Mouse (Mus musculus) kidney, embryonic 14.5 days (tissue): ENCODE results near the gene Il10. TPM values are rescaled to one million over a fixed set of nuclear protein-coding genes. Genes with fewer than 3 reads are reported as not detected.
"Not testable (repeated sequence)": the region's sequence is repeated elsewhere in the genome, so short reads cannot be mapped to it uniquely, and the experiment has no call there.

Experiments used
- ATAC-seq: fragments of 200-750 bp; cut with Nextera tagmentation; 2 replicates; pipeline ENCODE4 v1.8.0; 2017; ENCODE audit warnings: moderate number of reproducible peaks, mild to moderate bottlenecking, moderate TSS enrichment, moderate library complexity; ENCODE audit not compliant: low FRiP score, low TSS enrichment
- H3K27ac ChIP-seq: fragments of 300-500 bp; sonication (generic); 2 replicates; pipeline ENCODE4 v1.5.1; 2014; ENCODE audit warnings: low read depth, mild to moderate bottlenecking, low read length, moderate library complexity, mixed read lengths
- H3K27me3 ChIP-seq: fragments of 300-500 bp; sonication (generic); 2 replicates; pipeline ENCODE4 v1.6.1; 2014; ENCODE audit warnings: mild to moderate bottlenecking, low read length; ENCODE audit not compliant: control insufficient read depth, insufficient read depth
- H3K36me3 ChIP-seq: fragments of 300-500 bp; sonication (generic); 2 replicates; pipeline ENCODE4 v1.6.1; 2014; ENCODE audit warnings: low read length, mixed read lengths; ENCODE audit not compliant: control insufficient read depth, insufficient read depth
- H3K4me1 ChIP-seq: fragments of 300-500 bp; sonication (generic); 2 replicates; pipeline ENCODE4 v1.6.1; 2014; ENCODE audit warnings: low read length, mixed read lengths; ENCODE audit not compliant: control insufficient read depth, insufficient read depth
- H3K4me2 ChIP-seq: fragments of 300-500 bp; sonication (generic); replicated peaks from 2 replicates; pipeline ENCODE4 v1.6.1; 2014; ENCODE audit warnings: low read depth, mild to moderate bottlenecking, low read length
- H3K4me3 ChIP-seq: fragments of 300-500 bp; sonication (generic); 2 replicates; pipeline ENCODE4 v1.5.1; 2014; ENCODE audit warnings: mild to moderate bottlenecking, low read length
- H3K9ac ChIP-seq: fragments of 300-500 bp; sonication (generic); 2 replicates; pipeline ENCODE4 v1.6.1; 2014; ENCODE audit warnings: low read depth, mild to moderate bottlenecking, low read length, moderate library complexity
- H3K9me3 ChIP-seq: fragments of 300-500 bp; sonication (generic); 2 replicates; pipeline ENCODE4 v1.6.1; 2016; ENCODE audit warnings: low read length; ENCODE audit not compliant: control insufficient read depth
- WGBS: fragments of 180-500 bp; shearing (Covaris S2); extraction: QIAGEN DNeasy Blood & Tissue Kit; methylation state at CpG from one replicate; pipeline ENCODE4 v1.1.7; 2014; 5-methylcytosine and 5-hydroxymethylcytosine counted together
- polyA plus RNA-seq: library from polyadenylated mRNA; unstranded; fragments of >200 nt; fragmentation: Nextera tagmentation; extraction: Ambion mirVana; gene quantifications from 2 replicates; pipeline ENCODE4 v1.2.1, GENCODE M21; 2014

Gene Il10
- polyA plus RNA-seq, 1 experiment from 2014 or later: not detected

DNA sequence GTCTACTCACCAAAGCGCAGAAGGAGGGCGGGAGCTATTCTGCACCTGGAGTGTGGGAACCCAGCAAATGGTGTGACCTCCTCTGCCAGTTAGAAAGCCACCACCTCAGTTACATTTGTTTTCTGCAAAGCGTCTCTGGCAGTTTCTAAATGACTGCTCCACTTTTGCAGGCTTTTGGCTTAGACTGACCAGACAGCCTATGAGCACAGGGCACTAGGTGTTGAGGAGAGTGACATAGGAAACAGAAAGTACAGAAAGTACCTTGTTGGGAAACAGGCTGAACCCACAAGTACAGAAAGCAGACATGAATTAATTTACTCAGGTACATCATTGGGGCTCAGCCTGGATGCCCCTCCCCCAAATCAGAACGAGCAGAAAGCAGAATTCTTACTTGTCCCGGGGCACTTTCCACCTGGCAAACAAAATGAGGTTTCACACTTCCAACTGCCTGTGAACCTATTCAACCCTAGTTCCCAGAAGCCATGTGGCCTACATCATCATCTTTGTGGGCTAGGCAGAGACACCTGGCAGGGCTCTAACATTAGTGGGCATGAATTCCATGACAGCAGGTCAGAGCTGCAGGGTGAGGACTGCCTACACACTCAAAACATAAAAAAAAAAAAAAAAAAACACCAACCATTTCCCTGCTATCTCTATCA lies 3.1 kb downstream of the Il10 start:
- Histone ChIP-seq H3K9ac (no peak overlapping the region), H3K27ac (no peak overlapping the region), H3K4me3 (no peak overlapping the region), H3K4me2 (no peak overlapping the region), H3K4me1 (0 out of 2 replicates have a peak, but pooled peaks cover 10% of the 10 kb centered on the region), H3K9me3 (no peaks in the 10 kb centered on the region), H3K36me3 (no peaks in the 10 kb centered on the region), H3K27me3 (no peaks in the 10 kb centered on the region)
- 39% methylated on average over 5 of the region's 5 CpGs for WGBS
- no peak for ATAC-seq

DNA sequence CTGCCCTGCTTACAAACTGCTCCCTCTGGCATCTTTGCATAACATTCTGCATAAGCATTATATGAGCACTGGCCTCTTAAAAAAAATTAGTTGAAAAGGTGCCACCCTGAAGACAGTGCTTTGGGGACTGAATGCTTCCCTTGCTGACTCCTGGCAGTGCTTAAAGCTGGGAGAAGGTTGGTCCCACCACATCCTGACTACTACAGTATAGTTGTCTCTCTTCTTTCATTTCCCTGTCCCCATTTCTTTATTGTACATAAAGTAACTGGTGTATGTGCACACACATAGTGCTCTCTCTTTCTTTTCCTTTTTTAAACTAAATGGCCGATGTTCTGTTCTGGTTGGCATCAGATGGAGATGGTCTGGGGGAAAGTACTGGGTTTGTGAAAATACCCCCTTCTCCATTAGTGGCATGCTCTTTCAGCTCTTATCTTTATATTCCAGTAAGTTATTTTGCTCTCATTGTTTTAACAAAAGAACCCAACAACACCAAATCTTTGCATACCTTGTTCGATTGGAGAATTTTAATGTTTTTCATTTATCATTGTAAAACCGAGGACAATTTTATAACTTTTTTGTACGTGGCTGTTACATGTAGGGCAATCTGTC lies 3.7 kb downstream of the Il10 start:
- not testable (repeated sequence) for H3K27me3 ChIP-seq, H3K4me2 ChIP-seq, ATAC-seq, H3K4me3 ChIP-seq, H3K9ac ChIP-seq, H3K36me3 ChIP-seq, H3K27ac ChIP-seq, H3K9me3 ChIP-seq
- 0 out of 2 replicates have a peak, but pooled peaks cover 10% of the 10 kb centered on the region for H3K4me1 ChIP-seq
- 89% methylated on average over 4 of the region's 4 CpGs for WGBS

DNA sequence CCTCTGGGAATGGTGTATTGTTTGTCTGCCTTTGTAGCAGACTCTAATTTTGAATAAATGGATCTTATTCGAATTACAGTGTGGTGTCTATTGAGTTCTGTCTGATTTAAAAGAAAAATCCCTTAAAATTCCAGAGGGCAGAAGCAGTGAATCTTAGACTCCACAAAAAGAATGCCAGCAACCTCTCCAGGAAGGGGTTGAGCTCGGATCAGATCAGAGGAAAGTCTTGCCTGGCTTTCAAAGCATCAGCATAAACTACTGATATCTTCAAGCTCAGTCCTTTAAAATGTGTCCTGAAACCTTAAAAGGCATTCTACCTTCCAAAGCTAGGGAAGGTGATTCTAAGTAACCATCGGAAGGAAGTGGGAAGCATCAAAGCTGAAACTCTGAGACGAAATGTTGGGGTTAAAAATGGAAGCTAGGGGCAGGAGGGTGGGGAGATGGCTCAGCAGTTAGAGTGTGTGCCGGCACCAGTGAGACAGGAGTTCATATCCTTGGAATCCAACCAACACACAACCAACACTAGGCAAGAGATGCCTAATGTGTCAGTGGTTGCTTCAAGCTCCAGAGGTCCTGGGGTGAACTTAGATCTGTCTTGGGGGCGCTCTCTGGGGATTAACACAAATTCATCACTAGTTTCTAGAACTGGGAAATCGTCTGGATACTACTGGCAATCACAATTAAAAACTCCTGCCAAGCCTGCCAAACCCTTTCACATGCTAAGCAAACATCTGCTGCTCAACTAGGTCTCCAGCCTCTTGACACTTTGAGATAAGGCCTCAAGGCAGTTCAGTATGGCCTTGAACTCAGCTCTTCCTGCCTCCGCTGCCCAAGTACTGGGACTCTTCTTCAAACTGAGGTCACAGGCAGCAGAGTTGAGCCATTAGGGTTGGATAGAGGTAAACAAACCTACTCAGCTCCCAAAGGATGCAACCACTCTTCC lies 5.5 kb downstream of the Il10 start:
- Histone ChIP-seq H3K27me3 (no peaks in the 10 kb centered on the region), H3K4me1 (0 out of 2 replicates have a peak, but pooled peaks cover 10% of the 10 kb centered on the region), H3K9ac (no peak overlapping the region), H3K36me3 (no peaks in the 10 kb centered on the region), H3K27ac (no peak overlapping the region), H3K4me3 (no peak overlapping the region), H3K9me3 (no peaks in the 10 kb centered on the region), H3K4me2 (no peak overlapping the region)
- 85% methylated on average over 8 of the region's 8 CpGs for WGBS
- no peak for ATAC-seq

DNA sequence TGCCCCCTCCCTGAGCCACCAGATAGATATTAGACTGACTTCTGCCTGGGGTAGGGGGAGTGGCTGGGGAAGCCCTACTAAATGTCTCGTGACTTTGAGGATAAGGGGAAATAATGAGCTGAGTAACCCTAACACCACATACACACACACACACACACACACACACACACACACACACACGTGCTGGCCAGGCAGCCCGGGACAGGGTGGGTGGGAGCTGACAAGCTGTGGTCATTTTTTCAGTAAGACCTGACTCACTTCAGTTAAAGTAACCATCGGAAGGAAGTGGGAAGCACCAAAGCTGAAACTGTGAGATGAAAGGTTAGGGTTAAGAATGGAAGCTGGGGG lies 6.2 kb downstream of the Il10 start:
- Histone ChIP-seq H3K4me3 (no peak overlapping the region), H3K4me1 (0 out of 2 replicates have a peak, but pooled peaks cover 9% of the 10 kb centered on the region), H3K27me3 (no peaks in the 10 kb centered on the region), H3K36me3 (no peaks in the 10 kb centered on the region), H3K4me2 (no peak overlapping the region), H3K9ac (no peak overlapping the region), H3K9me3 (no peaks in the 10 kb centered on the region), H3K27ac (no peak overlapping the region)
- no peak for ATAC-seq
- WGBS: 73% methylated on average over 4 of the region's 4 CpGs

GRCm38 (mm10) chr1:131029215-131029614 lies 9.6 kb downstream of the Il10 start:
- Histone ChIP-seq H3K27me3 (no peaks in the 10 kb centered on the region), H3K9me3 (no peaks in the 10 kb centered on the region), H3K4me3 (no peak overlapping the region), H3K36me3 (no peaks in the 10 kb centered on the region), H3K4me1 (no peaks in the 10 kb centered on the region), H3K4me2 (no peak overlapping the region), H3K27ac (no peak overlapping the region), H3K9ac (no peak overlapping the region)
- no peak for ATAC-seq
- WGBS: 94% methylated on average over 3 of the region's 3 CpGs

DNA sequence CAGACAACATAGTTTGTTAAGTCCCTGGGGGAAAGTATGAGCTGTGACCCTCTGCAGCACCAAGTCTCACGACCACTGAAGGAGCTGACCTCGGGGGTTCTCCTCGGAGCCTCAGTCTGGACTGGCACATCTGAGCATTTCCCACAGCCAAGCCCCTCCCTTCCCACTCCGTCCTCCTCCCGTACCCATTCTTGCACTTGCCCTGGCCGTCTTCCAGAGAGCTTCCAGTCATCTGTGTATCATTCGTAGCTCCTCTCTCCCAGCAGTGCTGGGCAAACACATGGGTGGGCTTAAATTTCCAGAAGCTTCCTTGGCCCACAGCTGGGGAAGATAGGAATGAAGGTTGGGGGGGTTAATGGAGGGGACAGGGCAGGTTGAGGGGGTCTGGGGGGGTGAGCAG lies 10.6 kb downstream of the Il10 start:
- H3K4me1 ChIP-seq: no peaks in the 10 kb centered on the region
- no peak; the same call in 1 of the 2 replicates for ATAC-seq
- H3K4me3 ChIP-seq: no peak overlapping the region
- H3K9ac ChIP-seq: no peak overlapping the region
- H3K27ac ChIP-seq: no peak overlapping the region
- H3K27me3 ChIP-seq: no peaks in the 10 kb centered on the region
- H3K36me3 ChIP-seq: no peaks in the 10 kb centered on the region
- H3K4me2 ChIP-seq: no peak overlapping the region
- no peaks in the 10 kb centered on the region for H3K9me3 ChIP-seq
- WGBS: 41% methylated on average over 7 of the region's 7 CpGs

DNA sequence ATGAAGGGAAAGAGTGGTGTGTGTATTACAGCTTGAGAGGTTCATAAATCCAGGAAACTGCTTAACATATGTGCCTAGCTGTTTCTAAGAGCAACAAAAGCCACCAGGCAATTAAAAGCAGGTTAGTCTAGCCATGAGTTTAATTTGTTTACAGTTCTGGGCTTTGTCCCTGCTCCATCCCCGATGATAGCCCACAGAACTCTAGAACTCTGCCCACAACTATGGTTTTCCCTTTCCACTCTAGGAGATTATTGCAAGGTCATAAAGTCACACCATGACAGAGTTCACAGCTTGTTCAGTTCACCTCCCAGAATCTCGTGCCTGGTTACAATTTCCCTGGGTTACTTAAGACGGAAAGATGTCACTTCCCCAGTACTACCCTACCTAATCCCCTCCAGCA lies 11.6 kb downstream of the Il10 start:
- Histone ChIP-seq H3K4me2 (no peak overlapping the region), H3K4me3 (no peak overlapping the region)

GRCm38 (mm10) chr1:131038001-131038400 lies 18.4 kb downstream of the Il10 start:
- no peak overlapping the region for H3K4me2 ChIP-seq
- H3K27me3 ChIP-seq: no peaks in the 10 kb centered on the region
- H3K9me3 ChIP-seq: 0 out of 2 replicates have a peak, but pooled peaks cover 7% of the 10 kb centered on the region
- H3K4me1 ChIP-seq: no peaks in the 10 kb centered on the region
- H3K4me3 ChIP-seq: no peak overlapping the region
- no peak overlapping the region for H3K9ac ChIP-seq
- H3K27ac ChIP-seq: no peak overlapping the region
- ATAC-seq: no peak
- no peaks in the 10 kb centered on the region for H3K36me3 ChIP-seq
- 93% methylated on average over 5 of the region's 5 CpGs for WGBS

More for the DNA sequence above, 11.6 kb downstream of the Il10 start:
- no peak for ATAC-seq
- Histone ChIP-seq H3K27ac (no peak overlapping the region), H3K36me3 (no peaks in the 10 kb centered on the region), H3K9ac (no peak overlapping the region), H3K4me1 (no peaks in the 10 kb centered on the region), H3K27me3 (no peaks in the 10 kb centered on the region), H3K9me3 (no peaks in the 10 kb centered on the region)
- 12% methylated on average over 3 of the region's 3 CpGs for WGBS
